8 mouse cellular contexts compared by ENCODE assay signal in the genomic region with DNA sequence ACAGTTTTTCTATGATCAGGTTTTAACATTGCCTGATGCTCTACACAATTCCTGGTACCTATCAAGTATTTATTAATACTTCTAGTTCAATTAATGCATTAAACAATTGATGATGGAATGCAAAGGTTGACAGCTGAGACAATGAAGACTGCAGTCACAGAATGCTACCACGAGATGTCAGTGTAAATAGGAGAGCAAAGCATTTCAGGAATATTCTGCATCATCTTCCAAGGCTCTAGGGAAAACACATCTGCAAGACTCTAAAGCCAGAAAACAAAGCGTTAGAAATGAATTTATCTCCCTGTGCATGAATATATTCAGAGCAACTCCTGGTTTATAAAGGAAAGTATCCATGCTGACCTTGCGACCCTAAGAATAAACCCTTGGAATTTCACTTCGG.
DNase-seq lines count a peak whose midpoint lies in the region; ATAC-seq and TF ChIP-seq lines count a peak whose summit lies in the region.
"Had no signal": no experiment of that assay in that cellular context is flagged by ENCODE, and none has a peak within 500 bp of the region (broad histone marks: within the 10 kb centered on the region; RNA-seq: fewer than 3 reads in every experiment).

No protein-coding gene starts in this region.

- peak; percentile 68 for TF ChIP-seq RAD21 in MEL (IDR thresholded peaks at IDR 0.05; ENCODE audit: low read depth, low read length)

- peaks cover 4% of the 10 kb centered on the region for H3K4me1 ChIP-seq in hindbrain, embryonic 16.5 days (ENCODE audit: control insufficient read depth, insufficient read depth, low read depth, low read length)
- H3K4me1 ChIP-seq in hindbrain, embryonic 12.5 days, result peaks cover 11% of the 10 kb centered on the region
- H3K4me1 ChIP-seq in MEL (ENCODE audit: control insufficient read depth in 1 of 2, insufficient read depth in 2 of 2, low read length in 2 of 2), result no peaks in the 10 kb centered on the region

- no peaks in the 10 kb centered on the region for H3K27me3 ChIP-seq in hindbrain, embryonic 16.5 days (replicated peaks; ENCODE audit: control insufficient read depth, insufficient read depth, low read length)
- H3K27me3 ChIP-seq in hindbrain, embryonic 12.5 days, result no peaks in the 10 kb centered on the region
- H3K27me3 ChIP-seq in MEL (ENCODE audit: control insufficient read depth in 1 of 2, insufficient read depth in 2 of 2, low read length in 2 of 2), result peaks cover 0 to 2% of the 10 kb centered on the region in 2 experiments; a peak in 1 of 4 replicates
- H3K27me3 ChIP-seq: lung, embryonic 15.5 days had no signal

- DNase-seq in MEL (ENCODE audit: low read depth, low spot score), result peak; percentile 24
- peak; percentile 65 for DNase-seq in adipocyte (ENCODE audit: low spot score)
- DNase-seq in left cerebral cortex, postnatal 25 days (ENCODE audit: low spot score in 2 of 2), result peak; percentile 30 to 55

- no peak for TF ChIP-seq POLR2A in MEL (IDR thresholded peaks at IDR 0.05; ENCODE audit: control insufficient read depth in 1 of 2, insufficient read depth in 1 of 2, low read depth in 1 of 2, low read length in 2 of 2, poor library complexity in 1 of 2)

- TF ChIP-seq EP300 in MEL (IDR thresholded peaks at IDR 0.05; ENCODE audit: low read depth in 1 of 2, low read length in 2 of 2), result no peak

- H3K9ac ChIP-seq in hindbrain, embryonic 16.5 days (ENCODE audit: low read depth, low read length), result no peak overlapping the region
- H3K9ac ChIP-seq in hindbrain, embryonic 12.5 days, result no peak overlapping the region
- no peak overlapping the region for H3K9ac ChIP-seq in MEL (ENCODE audit: control insufficient read depth, low read depth, low read length, poor library complexity, severe bottlenecking)
- H3K9ac ChIP-seq: lung, embryonic 15.5 days had no signal

- H3K4me2 ChIP-seq in hindbrain, embryonic 16.5 days (ENCODE audit: low read length), result no peak overlapping the region
- no peak overlapping the region for H3K4me2 ChIP-seq in hindbrain, embryonic 12.5 days (replicated peaks)
- H3K4me2 ChIP-seq: lung, embryonic 15.5 days had no signal

- H3K9me3 ChIP-seq in hindbrain, embryonic 16.5 days (ENCODE audit: control insufficient read depth, low read length), result no peaks in the 10 kb centered on the region
- no peaks in the 10 kb centered on the region for H3K9me3 ChIP-seq in hindbrain, embryonic 12.5 days (replicated peaks)
- no peaks in the 10 kb centered on the region for H3K9me3 ChIP-seq in MEL (replicated peaks; ENCODE audit: insufficient read depth, low read length)
- H3K9me3 ChIP-seq: lung, embryonic 15.5 days had no signal

- ATAC-seq in hindbrain, embryonic 16.5 days, result peak; percentile 27; the same call in 1 of the 2 replicates
- no peak for ATAC-seq in hindbrain, embryonic 12.5 days (ENCODE audit: low FRiP score)
- ATAC-seq in granulocyte monocyte progenitor cell, adult 5-6 weeks (replicated peaks; ENCODE audit: poor library complexity, severe bottlenecking), result no peak
- no peak for ATAC-seq in CD4-positive, CD25-positive, alpha-beta regulatory T cell, adult 4 months

- H3K36me3 ChIP-seq in hindbrain, embryonic 16.5 days (ENCODE audit: control insufficient read depth, insufficient read depth, low read length), result no peaks in the 10 kb centered on the region
- H3K36me3 ChIP-seq in hindbrain, embryonic 12.5 days, result no peaks in the 10 kb centered on the region
- no peaks in the 10 kb centered on the region for H3K36me3 ChIP-seq in MEL (ENCODE audit: control insufficient read depth in 1 of 2, insufficient read depth in 2 of 2, low read length in 2 of 2)
- H3K36me3 ChIP-seq: lung, embryonic 15.5 days had no signal

- intact Hi-C loops in left cerebral cortex, postnatal 25 days (cut with DNase I), result loop anchor here (1.0 to 10.0 kb wide), 5 partner anchors 69 to 927 kb away; no protein-coding TSS in a partner anchor

- TF ChIP-seq CTCF in MEL (IDR thresholded peaks at IDR 0.05 in 2 of 3, conservative IDR thresholded peaks at IDR 0.05 in 1 of 3; ENCODE audit: control insufficient read depth in 1 of 3, insufficient read depth in 1 of 3, low read depth in 2 of 3, low read length in 3 of 3, poor library complexity in 1 of 3, severe bottlenecking in 1 of 3), result peak in 2 of 3 experiments; percentile 11 to 58; a peak in 3 of 6 replicates

- 59% methylated on average over 4 of the region's 4 CpGs for WGBS in hindbrain, embryonic 16.5 days
- WGBS in hindbrain, embryonic 12.5 days, result 64% methylated on average over 4 of the region's 4 CpGs

- no peak overlapping the region for H3K27ac ChIP-seq in hindbrain, embryonic 16.5 days (ENCODE audit: low read depth, low read length)
- H3K27ac ChIP-seq in hindbrain, embryonic 12.5 days, result no peak overlapping the region
- H3K27ac ChIP-seq in MEL (ENCODE audit: control insufficient read depth, low read depth, low read length), result no peak overlapping the region
- H3K27ac ChIP-seq: lung, embryonic 15.5 days had no signal

- H3K79me2 ChIP-seq in MEL (ENCODE audit: control insufficient read depth, insufficient read depth, low read length, poor library complexity), result no peaks in the 10 kb centered on the region

- no peak overlapping the region for H3K4me3 ChIP-seq in hindbrain, embryonic 16.5 days (ENCODE audit: low read length)
- no peak overlapping the region for H3K4me3 ChIP-seq in hindbrain, embryonic 12.5 days
- H3K4me3 ChIP-seq in MEL (ENCODE audit: control insufficient read depth in 1 of 2, insufficient read depth in 1 of 2, low read depth in 2 of 2, low read length in 2 of 2), result no peak overlapping the region
- H3K4me3 ChIP-seq: lung, embryonic 15.5 days had no signal

TF ChIP-seq in MEL, 35 proteins besides CTCF, POLR2A, EP300 and RAD21:
- peak; percentile 60 for TF ChIP-seq ZC3H11A (IDR thresholded peaks at IDR 0.05; ENCODE audit: low read depth, low read length)
- TF ChIP-seq TAL1 (IDR thresholded peaks at IDR 0.05; ENCODE audit: low read length), result no peak
- no peak for TF ChIP-seq NELFE (IDR thresholded peaks at IDR 0.05; ENCODE audit: low read depth, low read length)
- TF ChIP-seq SMC3 (IDR thresholded peaks at IDR 0.05; ENCODE audit: low read depth, low read length), result peak; percentile 84
